Mouse (Mus musculus): ENCODE data around the gene Amt.
"Not testable (repeated sequence)": the region's sequence is repeated elsewhere in the genome, so short reads cannot be mapped to it uniquely, and the experiment has no call there.

The Amt gene

DNA sequence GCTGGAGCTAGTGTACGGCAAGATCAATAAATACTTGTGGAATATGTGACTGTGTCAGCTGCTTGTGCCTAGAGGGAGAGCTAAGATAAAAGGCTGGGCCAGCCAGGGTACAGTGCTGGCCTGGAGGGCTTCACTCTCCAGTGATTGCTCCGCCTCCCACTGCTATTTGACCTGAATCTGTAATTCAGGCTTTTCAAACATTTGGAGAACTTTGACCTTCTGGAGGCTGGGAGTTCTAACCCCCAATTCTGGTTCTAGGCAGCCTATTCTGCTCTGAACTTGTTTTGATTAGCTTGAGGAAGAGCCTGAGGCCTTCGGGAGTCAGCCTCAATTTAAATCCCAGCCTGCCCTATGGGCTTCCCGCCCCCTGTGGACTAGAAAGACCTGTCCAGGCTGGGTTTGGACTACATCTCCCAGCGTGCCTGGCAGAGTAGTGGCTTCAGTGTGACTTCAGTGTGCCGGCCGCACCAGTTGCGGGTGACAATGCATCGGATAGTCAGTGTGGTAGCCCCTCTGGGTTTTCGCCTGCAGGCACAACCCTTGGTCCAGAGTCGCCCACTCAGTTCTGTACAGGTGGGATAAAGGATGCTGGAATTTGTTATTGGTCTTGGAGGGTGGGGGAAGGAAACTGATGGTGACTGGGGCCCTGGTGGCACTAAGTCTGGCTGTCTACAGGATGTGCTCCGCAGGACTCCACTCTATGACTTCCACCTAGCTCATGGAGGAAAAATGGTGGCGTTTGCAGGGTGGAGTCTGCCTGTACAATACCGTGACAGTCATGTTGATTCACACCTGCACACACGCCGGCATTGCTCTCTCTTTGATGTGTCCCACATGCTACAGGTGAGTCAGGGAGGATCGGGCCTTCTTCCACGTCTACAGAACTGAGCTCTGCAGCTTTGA, at the start of gene Amt:
TSS of gene Amt (plus strand) at position 401 of the 903 bp plus-strand sequence.
- DNase-seq (ENCODE audit: low spot score in 2 of 2): no peak

DNA sequence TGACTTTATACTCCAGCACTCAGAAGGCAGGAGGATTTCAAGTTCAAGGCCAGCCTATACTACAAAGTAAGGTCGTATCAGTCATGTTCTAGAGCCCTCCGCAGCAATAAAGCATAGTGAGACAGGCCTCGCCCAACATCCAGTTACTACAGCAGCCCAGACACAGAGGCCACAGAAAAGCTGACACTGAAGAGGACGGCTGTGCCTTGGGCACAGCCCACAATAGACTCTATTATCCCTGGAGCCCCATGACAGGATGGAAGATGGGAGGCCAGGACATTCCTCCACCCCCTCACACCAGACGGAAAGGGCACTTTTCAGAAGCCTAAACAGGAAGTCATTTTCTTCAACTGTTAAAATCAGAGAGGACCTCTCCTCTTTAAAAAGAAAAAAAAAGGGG, 47.7 kb upstream of the Amt start:
- DNase-seq (ENCODE audit: low spot score in 2 of 2): no peak

DNA sequence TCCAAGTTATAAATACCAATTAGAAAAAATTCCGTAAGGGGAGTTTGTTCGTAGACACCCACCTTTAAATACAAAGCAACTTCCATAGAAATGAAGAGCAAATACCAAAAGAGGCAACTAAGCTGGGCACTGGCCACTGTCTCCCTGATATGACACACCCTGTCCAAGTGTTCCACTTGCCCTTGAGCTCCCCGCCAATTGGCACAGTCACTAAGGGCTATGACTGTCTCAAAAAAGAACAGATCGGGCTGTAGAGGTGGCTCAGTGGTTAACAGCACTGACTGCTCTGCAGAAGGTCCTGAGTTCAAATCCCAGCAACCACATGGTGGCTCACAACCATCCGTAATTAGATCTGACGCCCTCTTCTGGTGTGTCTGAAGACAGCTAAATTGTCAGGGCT, 44.8 kb upstream of the Amt start:
- DNase-seq (ENCODE audit: low spot score in 2 of 2): no peak

DNA sequence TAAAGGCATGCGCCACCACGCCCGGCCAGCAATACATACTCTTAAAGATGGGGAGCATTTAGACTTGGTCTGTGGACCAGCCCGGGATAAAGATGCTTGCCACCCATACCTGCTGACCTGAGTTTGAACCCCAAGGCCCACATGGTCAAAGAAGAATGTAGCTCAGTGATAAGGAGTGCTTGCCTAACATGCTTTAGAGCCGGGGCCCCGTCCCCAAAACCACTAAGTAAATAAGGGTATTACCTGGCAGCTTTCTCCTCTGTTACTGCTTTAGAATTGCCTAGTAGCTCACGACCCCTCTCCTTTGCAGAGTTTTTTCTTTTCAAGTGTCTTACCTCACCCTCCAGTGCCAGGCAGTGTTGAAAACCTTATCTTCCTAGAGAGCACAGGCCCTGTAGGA, 43.9 kb upstream of the Amt start:
- no peak for DNase-seq (ENCODE audit: low spot score in 2 of 2)

DNA sequence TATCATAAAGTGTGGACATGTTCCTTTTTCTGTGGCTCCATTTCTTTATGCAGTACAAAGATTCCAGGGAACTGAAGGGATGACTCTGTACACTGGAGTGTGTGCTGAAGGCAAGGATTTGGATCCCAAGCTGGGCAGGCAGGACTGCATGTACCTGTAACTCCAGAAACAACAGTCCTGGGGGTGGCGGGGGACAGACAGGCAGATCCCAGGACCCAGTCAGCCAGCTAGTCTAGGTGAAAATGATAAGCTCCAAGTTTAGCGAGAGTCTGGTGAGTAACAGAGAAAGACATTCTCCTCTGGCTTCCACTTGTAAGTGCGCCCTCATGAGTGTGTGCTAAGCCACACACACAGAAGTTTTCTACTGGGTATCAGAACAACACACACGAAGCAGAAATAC, 36.1 kb upstream of the Amt start:
- no peak for DNase-seq (ENCODE audit: low spot score in 2 of 2)

DNA sequence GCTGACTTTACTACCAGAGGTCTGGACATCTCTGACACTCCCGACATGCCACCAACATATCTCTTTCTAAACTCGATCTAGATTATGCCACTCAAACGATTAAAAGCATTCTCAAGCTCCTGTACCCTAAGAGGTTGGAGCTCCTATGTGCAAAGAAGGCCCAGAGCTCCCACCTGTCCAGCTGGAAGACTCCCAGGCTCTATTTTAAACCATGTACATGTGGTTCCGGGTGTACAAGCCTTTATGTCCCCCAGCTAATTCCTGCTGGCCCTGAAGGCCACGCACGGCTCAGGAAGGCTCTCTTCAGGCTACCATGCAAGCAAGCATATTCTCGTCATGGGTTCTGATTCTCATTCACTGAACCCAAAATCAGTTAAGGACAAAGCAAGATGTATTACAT, 34.8 kb upstream of the Amt start:
- DNase-seq (ENCODE audit: low spot score in 2 of 2): no peak

DNA sequence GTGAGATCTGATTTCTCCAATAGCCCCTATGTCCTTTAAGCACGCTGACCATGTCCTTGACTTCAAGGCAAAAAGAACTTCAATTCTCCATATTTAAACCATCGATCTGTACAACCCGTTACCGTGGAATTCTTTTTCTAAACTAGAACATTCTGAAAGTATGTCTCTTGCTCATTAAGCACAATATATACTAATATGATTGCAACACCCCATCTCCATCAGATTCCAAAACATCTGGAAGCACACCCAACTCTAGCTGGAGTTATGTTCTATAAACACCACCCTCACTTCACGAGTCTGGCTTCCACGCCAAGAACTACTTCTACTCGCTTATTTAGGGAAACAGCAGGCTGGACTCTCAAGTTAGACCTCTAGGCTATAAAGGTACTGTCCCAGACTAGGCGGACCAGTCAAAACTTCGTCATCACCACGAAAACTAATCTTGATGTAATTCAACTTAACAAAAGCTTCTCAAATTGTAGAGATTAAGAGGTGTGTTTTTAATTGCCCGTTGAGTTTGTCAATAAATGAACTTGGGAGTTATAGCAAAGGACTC, 34.1 kb upstream of the Amt start:
- DNase-seq (ENCODE audit: low spot score in 2 of 2): no peak

DNA sequence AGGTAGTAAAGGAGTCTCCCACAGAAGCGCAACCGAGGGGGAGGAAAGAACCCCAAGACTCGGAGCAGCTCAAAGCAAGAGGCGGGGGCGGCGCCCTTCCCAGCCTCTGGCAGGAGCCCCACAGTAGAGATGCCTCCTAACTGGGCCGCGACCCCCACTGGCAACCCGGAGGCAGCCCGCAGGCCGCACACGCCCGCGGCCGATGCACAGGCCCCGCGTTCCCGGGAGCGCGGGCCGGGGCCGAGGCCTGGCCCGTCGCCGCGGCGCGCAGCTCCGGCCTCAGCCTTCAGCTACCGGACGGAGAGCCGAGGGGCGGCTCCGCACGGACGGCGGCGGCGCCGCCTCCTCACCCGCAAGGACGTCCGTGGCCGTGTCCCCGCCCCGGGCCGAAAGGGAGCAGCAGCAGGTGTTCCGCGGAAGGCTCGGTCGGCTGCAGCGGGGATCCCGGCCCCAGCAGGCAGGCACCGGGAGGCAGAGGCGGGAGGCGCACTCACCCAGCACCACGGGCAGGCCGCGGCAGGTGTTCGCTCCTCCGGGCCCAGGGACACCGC, 33.4 kb upstream of the Amt start:
- peak; percentile 38 to 61 for DNase-seq (ENCODE audit: low spot score in 2 of 2)

DNA sequence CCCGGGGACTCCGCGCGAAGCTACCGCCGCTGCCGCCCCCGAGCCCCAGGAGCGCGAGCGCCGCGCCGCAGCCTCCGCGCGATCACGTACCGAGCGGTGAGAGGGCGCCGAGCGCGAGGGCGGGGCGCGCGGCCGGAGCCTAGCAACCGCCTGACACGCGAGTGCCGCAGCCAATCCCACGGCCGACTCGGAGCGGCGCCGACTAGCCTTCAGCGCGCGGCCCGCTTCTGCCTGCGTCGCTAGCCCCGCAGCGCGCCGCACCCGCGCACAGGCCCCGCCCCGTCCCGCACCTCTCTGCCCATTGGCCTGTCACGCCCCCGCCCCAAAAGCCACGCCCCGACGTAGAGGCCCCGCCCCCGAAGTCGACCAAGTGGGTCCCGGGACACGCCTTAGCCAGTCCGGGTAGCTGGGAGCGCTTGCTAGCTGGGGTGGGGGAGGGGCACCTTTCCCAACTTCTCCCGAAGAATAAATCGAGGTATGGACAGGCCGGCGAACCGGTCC, 32.9 kb upstream of the Amt start, which contains the start of gene Dag1:
TSS of gene Dag1 (minus strand) at position 269 of the 501 bp plus-strand sequence.
- peak; percentile 99 to 100 for DNase-seq (ENCODE audit: low spot score in 2 of 2)

DNA sequence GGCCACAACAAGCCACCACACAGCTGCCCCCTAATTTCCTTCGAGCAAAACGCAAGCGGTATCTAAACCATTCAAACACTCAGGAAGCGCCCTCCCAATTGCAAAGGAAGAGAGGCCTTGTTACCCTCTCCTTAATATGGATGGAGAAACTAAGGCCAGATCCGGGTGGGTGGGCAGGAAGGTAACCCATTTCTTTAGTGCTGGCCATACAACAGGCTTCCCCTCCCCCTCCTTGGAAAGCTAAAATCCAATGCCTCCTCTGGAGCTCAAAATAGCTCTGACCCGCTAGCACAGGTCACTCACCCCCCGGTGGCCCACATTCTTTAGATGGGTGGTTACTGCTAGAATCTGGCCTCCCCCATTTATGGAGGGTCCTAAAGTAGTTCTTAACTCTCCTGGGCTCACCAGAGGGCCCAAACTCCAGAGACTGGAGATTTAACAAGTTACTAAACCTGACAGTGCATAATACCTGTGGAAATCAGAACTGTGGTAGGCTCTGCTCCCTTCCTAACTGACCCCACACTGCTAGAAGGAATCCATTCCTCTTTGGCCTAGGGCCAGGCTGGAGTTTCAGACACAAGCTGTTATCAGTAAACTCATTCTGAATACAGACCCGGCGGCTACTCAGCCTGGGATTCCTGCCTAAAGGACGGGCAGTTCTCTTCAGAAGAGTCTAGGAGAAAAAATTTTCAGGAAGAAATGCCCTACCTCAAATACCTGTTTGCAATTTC, 32.3 kb upstream of the Amt start:
- peak; percentile 36 to 63 for DNase-seq (ENCODE audit: low spot score in 2 of 2)

DNA sequence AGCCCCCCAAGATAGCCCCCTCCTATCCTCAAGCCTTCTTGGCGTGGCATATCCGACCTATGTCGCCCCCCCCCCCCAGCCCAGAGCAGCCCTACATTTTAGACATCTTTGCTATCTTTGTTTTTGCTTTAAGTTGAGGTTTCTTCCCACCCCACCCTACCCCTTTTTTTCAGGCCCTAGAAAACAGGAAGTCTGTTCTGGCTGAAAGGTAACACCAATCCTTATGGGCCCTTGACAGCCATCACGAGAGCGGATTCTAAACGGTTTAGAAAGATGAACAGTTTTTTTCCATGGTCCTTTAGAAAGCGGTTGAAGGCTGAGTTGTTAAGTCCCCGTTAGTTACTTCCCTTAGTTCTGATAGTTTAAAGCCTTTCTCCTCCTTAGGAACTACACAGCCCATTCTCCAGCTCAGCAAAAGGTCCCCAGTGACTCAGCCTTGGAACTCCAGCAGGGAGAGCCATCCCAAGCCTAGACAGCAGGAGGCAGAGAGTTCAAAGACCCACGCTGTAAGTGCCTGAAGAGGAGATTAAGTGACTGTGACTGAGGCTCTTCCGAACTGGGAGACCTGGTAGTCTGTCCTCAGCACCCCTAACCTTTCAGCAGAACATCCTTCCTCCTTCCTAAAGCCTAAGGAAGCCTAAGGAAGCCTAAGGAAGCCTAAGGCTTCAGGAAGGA, 30.3 kb upstream of the Amt start:
- DNase-seq (ENCODE audit: low spot score in 2 of 2): no peak

DNA sequence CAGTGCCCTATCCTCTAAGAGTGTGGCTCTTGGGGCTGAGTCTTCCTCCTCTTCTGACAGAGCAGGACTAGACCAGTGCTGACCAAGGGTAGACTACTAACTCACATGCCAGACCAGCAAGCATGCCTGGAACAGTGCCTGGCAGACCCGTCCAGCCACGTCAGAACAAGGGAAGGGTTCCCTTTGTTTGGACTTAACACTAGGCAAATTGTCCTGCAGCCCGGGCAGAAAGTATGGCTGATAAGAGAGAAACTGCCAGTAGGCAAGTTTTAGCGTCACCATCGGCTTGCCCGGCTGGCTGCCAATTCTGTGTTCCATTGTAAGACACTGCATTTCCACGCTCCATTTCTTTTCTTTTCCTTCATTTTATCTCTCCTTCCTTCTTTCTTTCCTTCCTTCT, 29.0 kb upstream of the Amt start:
- DNase-seq (ENCODE audit: low spot score in 2 of 2): peak in 1 of 2 experiments; percentile 41

DNA sequence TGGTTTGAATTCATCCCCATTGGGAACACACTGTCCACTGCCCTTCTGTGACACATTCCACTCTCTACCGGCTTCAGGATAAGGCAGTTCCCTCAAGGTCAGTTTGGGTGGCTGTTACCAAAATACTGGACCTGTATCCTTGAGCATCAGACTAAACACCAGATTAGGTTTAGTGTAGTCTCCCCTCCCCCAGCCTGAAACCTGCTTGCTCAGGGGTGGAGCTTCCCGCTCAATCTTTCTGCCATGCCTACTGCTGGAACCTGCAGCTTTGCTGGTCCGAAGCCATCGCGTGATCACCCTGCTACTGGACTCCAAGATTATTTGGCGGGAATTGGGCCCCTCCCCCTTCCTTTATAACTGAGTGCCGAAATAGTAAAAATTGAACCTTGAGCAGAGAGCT, 28.0 kb upstream of the Amt start:
- not testable (repeated sequence) for DNase-seq (ENCODE audit: low spot score in 2 of 2)

DNA sequence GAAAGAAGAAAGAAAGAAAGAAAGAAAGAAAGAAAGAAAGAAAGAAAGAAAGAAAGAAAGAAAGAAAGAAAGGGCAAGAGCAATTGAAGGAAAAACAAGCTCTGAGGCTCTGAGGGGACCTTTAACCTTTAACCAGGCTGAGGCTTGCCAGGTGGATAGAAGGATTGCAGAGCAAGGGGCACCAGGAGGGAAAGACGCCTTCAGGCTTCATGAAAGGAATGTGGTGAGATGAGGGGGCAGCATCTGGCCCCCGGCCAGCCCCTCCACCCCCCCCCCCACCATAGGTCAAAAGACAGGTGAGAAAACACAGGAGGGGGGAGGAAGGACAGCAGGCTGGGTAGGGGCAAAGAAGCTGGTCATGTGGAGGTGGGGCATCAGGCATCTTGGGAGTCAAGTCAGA, 24.7 kb upstream of the Amt start:
- no peak for DNase-seq (ENCODE audit: low spot score in 2 of 2)

DNA sequence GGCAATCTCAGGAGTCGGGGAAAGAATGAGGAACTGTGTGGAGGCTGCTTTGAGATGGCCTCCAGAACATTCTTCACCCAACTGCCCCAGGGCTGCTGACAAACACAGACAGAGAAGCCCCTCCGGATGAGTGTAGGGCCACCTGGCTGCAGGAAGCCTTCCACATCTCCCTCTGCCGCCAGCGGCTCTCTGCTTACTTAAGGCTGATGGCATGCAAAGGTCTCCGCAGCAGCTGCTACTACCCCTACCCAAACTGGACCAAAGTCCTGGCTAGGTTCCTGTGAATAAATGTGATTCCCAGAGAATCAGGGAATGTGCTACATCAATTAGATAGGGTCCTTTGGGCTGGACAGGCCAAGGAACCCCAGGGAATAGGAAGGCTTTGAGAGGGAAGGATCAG, 24.0 kb upstream of the Amt start:
- DNase-seq (ENCODE audit: low spot score in 2 of 2): no peak

DNA sequence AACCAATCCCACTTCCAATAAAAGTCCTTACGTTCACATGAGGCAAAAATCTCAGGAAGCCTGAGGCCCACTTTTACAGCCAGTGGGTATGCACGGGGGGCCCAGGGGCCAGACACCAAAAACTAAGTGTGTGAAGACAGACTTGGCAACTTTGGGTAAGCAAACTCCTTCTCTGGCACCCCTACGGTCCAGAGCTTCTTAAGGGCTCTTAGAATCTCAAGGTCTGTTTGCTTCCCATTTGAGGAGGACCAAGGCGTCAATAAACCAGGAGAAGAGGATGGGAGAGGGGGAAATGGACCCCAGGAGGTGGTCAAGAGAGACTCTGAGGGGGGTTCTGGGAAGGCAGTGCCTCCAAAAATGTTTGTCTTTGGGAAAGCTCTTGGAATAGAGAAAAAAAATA, 23.2 kb upstream of the Amt start:
- no peak for DNase-seq (ENCODE audit: low spot score in 2 of 2)

DNA sequence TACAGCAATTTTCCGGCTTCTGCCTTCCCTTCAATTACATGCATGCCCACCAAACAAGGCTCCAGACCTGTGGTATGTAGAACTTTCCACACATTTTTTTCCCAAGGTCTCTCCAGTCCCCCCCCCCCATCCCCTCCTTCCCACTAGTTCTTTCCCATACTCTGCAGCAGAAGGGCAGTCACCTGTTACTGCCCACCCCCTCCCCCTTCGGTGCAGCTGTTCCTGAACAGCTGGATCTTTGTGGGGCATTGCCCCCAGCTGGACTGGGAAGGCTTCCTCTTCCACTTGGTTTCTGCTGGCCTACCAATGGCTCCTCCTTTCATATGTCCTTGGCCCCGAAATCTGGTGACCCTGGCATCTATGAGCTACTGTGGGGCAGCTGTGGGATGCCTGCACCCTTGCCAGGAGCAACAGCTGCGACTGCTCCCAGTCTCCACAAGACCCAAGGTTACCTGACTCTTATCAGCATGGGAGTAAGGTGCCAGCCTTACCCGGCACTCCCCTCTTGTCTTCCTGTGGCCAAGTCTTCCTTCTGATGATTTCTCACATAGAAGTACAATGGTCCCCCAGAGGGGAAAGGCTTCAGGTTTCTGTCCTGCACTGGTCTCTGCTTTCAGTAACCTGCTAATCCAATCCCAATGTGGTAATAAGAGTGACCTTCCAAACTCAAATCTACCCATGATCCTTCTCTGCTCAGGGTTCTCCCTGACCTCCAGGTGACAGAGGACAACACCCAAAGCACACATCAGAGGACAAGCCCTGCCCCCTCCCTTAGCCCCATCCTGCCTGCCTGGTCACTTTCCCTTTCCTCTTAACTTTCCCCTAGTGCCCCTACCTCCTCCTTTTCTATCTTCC, 21.9 kb upstream of the Amt start:
- peak in 1 of 2 experiments; percentile 22 for DNase-seq (ENCODE audit: low spot score in 2 of 2)

DNA sequence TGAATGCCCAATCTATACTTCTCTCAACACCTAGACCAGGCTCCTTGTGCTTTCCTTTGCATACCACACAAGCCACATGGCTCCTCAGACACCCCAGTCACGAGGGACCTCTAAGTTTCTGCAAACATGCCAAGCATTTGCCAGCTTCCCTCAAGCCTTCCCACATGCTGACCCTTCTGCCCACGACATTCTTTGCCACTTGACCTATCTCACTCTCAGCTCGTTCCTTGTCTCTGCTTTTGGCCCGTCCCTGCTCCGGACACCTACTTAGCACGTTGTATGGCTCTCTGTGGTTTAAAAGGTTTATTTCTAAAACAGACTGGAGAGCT, 21.4 kb upstream of the Amt start:
- no peak for DNase-seq (ENCODE audit: low spot score in 2 of 2)

DNA sequence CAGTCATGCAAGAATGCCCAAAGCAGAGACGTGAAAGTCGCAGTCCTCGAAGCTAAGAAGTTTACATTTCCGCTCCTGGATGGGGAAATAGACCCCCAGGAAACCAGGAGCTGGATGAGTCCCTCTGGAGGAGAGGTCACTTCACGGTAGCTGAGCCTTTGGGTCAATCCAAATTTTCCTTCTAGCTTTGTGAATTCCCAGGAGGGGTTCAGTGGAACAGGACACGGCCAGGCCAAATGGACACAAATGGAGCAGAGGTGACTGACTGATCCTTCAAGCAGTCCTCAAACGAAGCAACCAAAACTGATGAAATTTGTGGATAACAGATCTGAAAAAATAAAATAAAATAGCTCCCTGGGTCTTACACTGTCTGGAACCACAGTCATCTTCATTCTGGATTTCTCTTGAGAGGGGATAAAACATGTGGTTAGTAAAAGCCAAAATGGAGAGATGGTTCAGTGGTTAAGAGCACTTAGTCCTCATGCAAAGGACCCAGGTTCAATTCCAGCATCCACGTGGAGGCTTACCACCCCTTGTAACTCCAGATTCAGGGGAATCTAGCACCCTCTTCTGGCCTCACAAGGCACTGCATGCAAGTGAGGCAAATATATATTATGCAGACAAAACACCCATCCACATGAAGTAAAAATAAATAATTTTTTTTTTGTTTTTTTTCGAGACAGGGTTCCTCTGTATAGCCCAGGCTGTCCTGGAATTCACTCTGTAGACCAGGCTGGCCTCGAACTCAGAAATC, 17.8 kb upstream of the Amt start:
- DNase-seq (ENCODE audit: low spot score in 2 of 2): no peak

Data from urinary bladder, postnatal 4 days (tissue).